Comparison of ENCODE assay signal across 22 mouse cellular contexts in the genomic region with DNA sequence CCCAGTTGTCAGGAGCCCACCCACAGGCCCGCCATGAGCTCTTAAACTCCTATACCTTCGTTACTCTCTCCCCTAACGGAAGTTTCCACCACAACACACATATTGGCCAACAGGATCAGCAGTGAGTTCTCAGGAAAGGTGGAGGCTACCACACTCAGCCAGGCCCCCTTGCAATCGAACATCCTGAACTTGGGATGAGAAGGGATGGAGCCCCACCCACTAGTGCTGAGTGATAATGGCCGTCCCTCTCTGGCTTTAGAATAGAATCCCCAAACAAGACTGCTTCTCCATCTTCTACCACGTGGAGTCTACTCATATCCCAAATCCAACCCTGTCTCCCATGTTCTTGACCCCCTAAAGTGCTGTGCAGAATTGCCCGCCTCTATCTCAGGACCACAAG.
DNase-seq lines count a peak whose midpoint lies in the region; ATAC-seq and TF ChIP-seq lines count a peak whose summit lies in the region.
"Had no signal": no experiment of that assay in that cellular context is flagged by ENCODE, and none has a peak within 500 bp of the region (broad histone marks: within the 10 kb centered on the region; RNA-seq: fewer than 3 reads in every experiment).

No protein-coding gene starts in this region.

- H3K4me2 ChIP-seq in heart, embryonic 15.5 days: no peak overlapping the region
- no peak overlapping the region for H3K4me2 ChIP-seq in lung, embryonic 15.5 days
- H3K4me2 ChIP-seq in stomach, embryonic 16.5 days (ENCODE audit: low read depth, low read length): no peak overlapping the region
- H3K4me2 ChIP-seq in stomach, postnatal 0 days (replicated peaks; ENCODE audit: low read depth): no peak overlapping the region
- H3K4me2 ChIP-seq: forebrain, embryonic 13.5 days; heart, embryonic 11.5 days; hindbrain, embryonic 13.5 days; intestine, embryonic 15.5 days had no signal

- 81% methylated on average over 7 of the region's 7 CpGs for WGBS in heart, embryonic 15.5 days
- 61% methylated on average over 7 of the region's 7 CpGs for WGBS in lung, embryonic 15.5 days
- WGBS in lung, adult 2 months: 67% methylated on average over 7 of the region's 7 CpGs
- whole genome bisulfite sequencing in stomach, embryonic 16.5 days: 85% methylated on average over 7 of the region's 7 CpGs
- 81% methylated on average over 7 of the region's 7 CpGs for WGBS in stomach, postnatal 0 days

- TF ChIP-seq CTCF in gastrocnemius, adult 2 months (IDR thresholded peaks at IDR 0.05): no peak
- no peak for TF ChIP-seq CTCF in lung, adult 2 months (IDR thresholded peaks at IDR 0.05; ENCODE audit: insufficient read depth, low read length)
- TF ChIP-seq CTCF in stomach, postnatal 0 days (IDR thresholded peaks at IDR 0.05; ENCODE audit: low read depth): no peak

- no peaks in the 10 kb centered on the region for H3K9me3 ChIP-seq in heart, embryonic 15.5 days (replicated peaks)
- no peaks in the 10 kb centered on the region for H3K9me3 ChIP-seq in lung, embryonic 15.5 days
- H3K9me3 ChIP-seq in stomach, embryonic 16.5 days (replicated peaks; ENCODE audit: control insufficient read depth, low read length): no peaks in the 10 kb centered on the region
- H3K9me3 ChIP-seq in stomach, postnatal 0 days (ENCODE audit: control insufficient read depth, low read length): no peaks in the 10 kb centered on the region
- H3K9me3 ChIP-seq: forebrain, embryonic 10.5 days; forebrain, embryonic 13.5 days; G1E; hindbrain, embryonic 10.5 days; hindbrain, embryonic 13.5 days; intestine, embryonic 15.5 days had no signal

- intact Hi-C loops in gastrocnemius, adult 2 months (cut with DNase I): no loop called here

- no peak for DNase-seq in gastrocnemius, adult 2 months
- DNase-seq in gastrocnemius, adult 8-10 months (ENCODE audit: low spot score in 2 of 2): no peak
- no peak for DNase-seq in heart, adult 8-10 months (ENCODE audit: low spot score)
- DNase-seq in lung, adult 2 months: no peak
- no peak for DNase-seq in stomach, postnatal 0 days (ENCODE audit: low spot score)
- DNase-seq: B cell, adult 2 months; cerebellum, adult 18-20 months; cerebellum, adult 9-10 months had no signal

- H3K4me1 ChIP-seq in heart, embryonic 15.5 days (replicated peaks): peaks cover 62% of the 10 kb centered on the region
- peaks cover 84% of the 10 kb centered on the region for H3K4me1 ChIP-seq in lung, embryonic 15.5 days
- peaks cover 25% of the 10 kb centered on the region for H3K4me1 ChIP-seq in lung, adult 2 months (ENCODE audit: control insufficient read depth, insufficient read depth, low read length)
- H3K4me1 ChIP-seq in stomach, embryonic 16.5 days (ENCODE audit: control insufficient read depth, insufficient read depth, low read length): peaks cover 7% of the 10 kb centered on the region
- H3K4me1 ChIP-seq in stomach, postnatal 0 days (replicated peaks; ENCODE audit: control insufficient read depth, insufficient read depth): no peaks in the 10 kb centered on the region
- H3K4me1 ChIP-seq: forebrain, embryonic 13.5 days had no signal

- H3K9ac ChIP-seq in heart, embryonic 15.5 days: no peak overlapping the region
- no peak overlapping the region for H3K9ac ChIP-seq in lung, embryonic 15.5 days
- H3K9ac ChIP-seq in stomach, embryonic 16.5 days (ENCODE audit: low read length): no peak overlapping the region
- no peak overlapping the region for H3K9ac ChIP-seq in stomach, postnatal 0 days (ENCODE audit: low read length)
- H3K9ac ChIP-seq: forebrain, embryonic 13.5 days; hindbrain, embryonic 13.5 days; intestine, embryonic 15.5 days had no signal

- H3K36me3 ChIP-seq in heart, embryonic 15.5 days: peaks cover 64% of the 10 kb centered on the region
- H3K36me3 ChIP-seq in lung, embryonic 15.5 days: peaks cover 45% of the 10 kb centered on the region
- H3K36me3 ChIP-seq in stomach, embryonic 16.5 days (ENCODE audit: control insufficient read depth, insufficient read depth, low read length): no peaks in the 10 kb centered on the region; the same call in none of the 2 replicates
- peaks cover 26% of the 10 kb centered on the region; the same call in 1 of the 2 replicates for H3K36me3 ChIP-seq in stomach, postnatal 0 days (ENCODE audit: control insufficient read depth, insufficient read depth, low read length)
- H3K36me3 ChIP-seq: G1E; hindbrain, embryonic 13.5 days; intestine, embryonic 15.5 days had no signal

- H3K27me3 ChIP-seq in heart, embryonic 15.5 days: no peaks in the 10 kb centered on the region
- H3K27me3 ChIP-seq in lung, embryonic 15.5 days: no peaks in the 10 kb centered on the region
- no peaks in the 10 kb centered on the region for H3K27me3 ChIP-seq in stomach, embryonic 16.5 days (ENCODE audit: control insufficient read depth, insufficient read depth, low read length)
- H3K27me3 ChIP-seq in stomach, postnatal 0 days (ENCODE audit: control insufficient read depth, insufficient read depth, low read length): no peaks in the 10 kb centered on the region
- H3K27me3 ChIP-seq: forebrain, embryonic 13.5 days; hindbrain, embryonic 13.5 days; intestine, embryonic 15.5 days; Patski had no signal

- H3K4me3 ChIP-seq in gastrocnemius, adult 2 months: no peak overlapping the region
- no peak overlapping the region for H3K4me3 ChIP-seq in heart, embryonic 15.5 days
- no peak overlapping the region for H3K4me3 ChIP-seq in lung, embryonic 15.5 days
- H3K4me3 ChIP-seq in lung, adult 2 months (replicated peaks; ENCODE audit: extremely low read depth, low read depth, low read length): no peak overlapping the region
- no peak overlapping the region for H3K4me3 ChIP-seq in stomach, embryonic 16.5 days (replicated peaks; ENCODE audit: low read length)
- H3K4me3 ChIP-seq in stomach, postnatal 0 days (ENCODE audit: low read depth, low read length): no peak overlapping the region
- H3K4me3 ChIP-seq: forebrain, embryonic 10.5 days; forebrain, embryonic 13.5 days; heart, adult 2 months; hindbrain, embryonic 10.5 days; hindbrain, embryonic 13.5 days; intestine, embryonic 15.5 days had no signal

- no peak for ATAC-seq in heart, embryonic 15.5 days (replicated peaks; ENCODE audit: insufficient number of reproducible peaks, insufficient read depth, low FRiP score, low read depth)
- ATAC-seq in lung, embryonic 15.5 days (ENCODE audit: borderline replicate concordance, extremely low read depth, low FRiP score, low TSS enrichment): no peak
- ATAC-seq in stomach, embryonic 16.5 days (ENCODE audit: insufficient read depth, low FRiP score): no peak
- no peak for ATAC-seq in stomach, postnatal 0 days (ENCODE audit: low FRiP score, low TSS enrichment)
- ATAC-seq: forebrain, embryonic 13.5 days; forebrain, embryonic 16.5 days; hindbrain, embryonic 16.5 days; intestine, embryonic 15.5 days; Patski had no signal

- no peak for TF ChIP-seq EP300 in stomach, postnatal 0 days (optimal IDR thresholded peaks at IDR 0.05)

- peak overlapping the region; percentile 71 for H3K27ac ChIP-seq in gastrocnemius, adult 2 months
- peak overlapping the region; percentile 76 for H3K27ac ChIP-seq in heart, embryonic 15.5 days
- H3K27ac ChIP-seq in lung, embryonic 15.5 days: peak overlapping the region; percentile 88
- H3K27ac ChIP-seq in stomach, embryonic 16.5 days (ENCODE audit: low read length): peak overlapping the region; percentile 17; the same call in 1 of the 2 replicates
- H3K27ac ChIP-seq in stomach, postnatal 0 days (replicated peaks): no peak overlapping the region
- H3K27ac ChIP-seq: forebrain, embryonic 10.5 days; forebrain, embryonic 13.5 days; hindbrain, embryonic 10.5 days; hindbrain, embryonic 13.5 days; intestine, embryonic 15.5 days had no signal

- no peak for TF ChIP-seq POLR2A in lung, adult 2 months (IDR thresholded peaks at IDR 0.05; ENCODE audit: borderline replicate concordance, extremely low read depth, low read depth, low read length)
